Mouse (Mus musculus) brain, embryonic 14.5 days (tissue): ENCODE results near the gene Ywhab.

Experiments
- CTCF ChIP-seq: fragments of 200-500 bp; IDR thresholded peaks from 2 replicates; pipeline ENCODE4 v1.5.1; 2012; ENCODE audit warnings: inconsistent platforms, mild to moderate bottlenecking, moderate library complexity, borderline replicate concordance; ENCODE audit not compliant: insufficient read depth, insufficient read length; ENCODE audit errors: extremely low read depth
- POLR2A ChIP-seq: fragments of 200-500 bp; IDR thresholded peaks from 2 replicates; pipeline ENCODE4 v1.6.1; 2012; ENCODE audit warnings: mild to moderate bottlenecking, inconsistent platforms, borderline replicate concordance; ENCODE audit not compliant: poor library complexity, insufficient read depth, insufficient read length, severe bottlenecking; ENCODE audit errors: extremely low read depth

GRCm38 (mm10) chr2:163994977-163995862, 460 bp downstream of the Ywhab start:
- TF ChIP-seq POLR2A = no peak; the same call in 1 of the 2 replicates
- TF ChIP-seq CTCF = no peak
